Mouse (Mus musculus): ENCODE results near the gene Cyb561d2. TPM values are rescaled to one million over a fixed set of nuclear protein-coding genes. Genes with fewer than 3 reads are reported as not detected.
A peak's percentile ranks its signal among the peaks of the same experiment; 100 is the strongest.

Cyb561d2 gene
- total RNA-seq, 2 experiments from 2014 or later: 2.2 to 2.5 TPM

DNA sequence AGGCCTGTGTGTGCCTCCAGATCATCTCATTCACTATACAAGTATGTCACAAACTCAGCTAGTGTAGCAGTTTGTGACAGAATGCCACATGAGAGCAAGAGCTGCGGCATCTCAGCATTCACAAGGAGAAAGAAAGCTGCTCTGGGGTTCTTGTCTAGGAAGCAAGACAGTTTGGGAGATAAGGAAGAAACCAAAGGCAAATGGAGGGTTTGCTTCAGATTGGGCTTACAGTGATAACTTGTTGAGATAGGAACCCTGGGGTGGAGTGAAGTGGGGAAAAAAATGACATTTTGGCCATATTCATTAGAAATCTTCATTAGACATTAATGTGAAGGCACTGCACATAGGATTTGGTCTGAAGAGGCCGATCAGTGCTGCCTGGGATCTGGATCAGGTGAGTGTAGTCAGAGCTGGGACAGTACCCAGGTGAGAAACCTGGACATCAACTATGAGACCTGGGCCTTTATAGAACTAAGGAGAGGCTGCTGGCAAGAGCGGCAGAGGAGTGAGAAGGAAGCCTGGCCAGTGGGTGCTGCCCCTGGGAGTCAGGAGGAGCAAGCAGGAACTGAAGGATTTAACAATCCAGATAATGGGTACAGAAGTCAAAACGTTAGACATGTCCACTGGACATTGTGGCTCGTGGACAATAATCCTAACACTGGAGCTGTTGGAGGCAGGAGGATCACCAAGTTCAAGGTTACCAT is 10.8 kb upstream of the Cyb561d2 start:
- DNase-seq: no peak
- intact Hi-C loops (cut with DNase I; ENCODE audit: low total_unique reads): no loop called here

DNA sequence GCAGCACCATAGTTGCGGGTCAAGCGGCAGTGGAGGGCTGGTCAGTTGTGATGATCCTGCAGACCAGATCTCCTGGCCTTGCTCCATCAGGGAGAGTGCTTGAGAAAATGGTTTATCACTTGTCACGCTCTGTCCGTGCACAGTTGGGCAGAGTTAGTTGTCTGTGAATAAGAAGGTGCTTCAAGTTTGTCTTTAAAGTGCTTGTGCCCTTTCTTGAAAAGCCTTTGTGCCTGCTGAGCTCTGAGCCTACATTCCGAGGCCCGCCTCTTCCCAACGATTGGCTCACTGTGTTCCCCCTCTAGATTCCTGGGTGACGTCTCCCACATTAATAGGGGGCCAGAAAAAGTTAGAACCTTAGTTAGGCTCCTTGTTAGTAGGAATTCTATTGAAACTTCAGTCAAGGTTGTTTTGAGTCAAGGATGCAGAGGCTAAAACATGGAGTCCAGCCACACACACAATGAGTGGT is 9.9 kb upstream of the Cyb561d2 start:
- intact Hi-C loops (cut with DNase I; ENCODE audit: low total_unique reads): no loop called here
- DNase-seq: no peak

DNA sequence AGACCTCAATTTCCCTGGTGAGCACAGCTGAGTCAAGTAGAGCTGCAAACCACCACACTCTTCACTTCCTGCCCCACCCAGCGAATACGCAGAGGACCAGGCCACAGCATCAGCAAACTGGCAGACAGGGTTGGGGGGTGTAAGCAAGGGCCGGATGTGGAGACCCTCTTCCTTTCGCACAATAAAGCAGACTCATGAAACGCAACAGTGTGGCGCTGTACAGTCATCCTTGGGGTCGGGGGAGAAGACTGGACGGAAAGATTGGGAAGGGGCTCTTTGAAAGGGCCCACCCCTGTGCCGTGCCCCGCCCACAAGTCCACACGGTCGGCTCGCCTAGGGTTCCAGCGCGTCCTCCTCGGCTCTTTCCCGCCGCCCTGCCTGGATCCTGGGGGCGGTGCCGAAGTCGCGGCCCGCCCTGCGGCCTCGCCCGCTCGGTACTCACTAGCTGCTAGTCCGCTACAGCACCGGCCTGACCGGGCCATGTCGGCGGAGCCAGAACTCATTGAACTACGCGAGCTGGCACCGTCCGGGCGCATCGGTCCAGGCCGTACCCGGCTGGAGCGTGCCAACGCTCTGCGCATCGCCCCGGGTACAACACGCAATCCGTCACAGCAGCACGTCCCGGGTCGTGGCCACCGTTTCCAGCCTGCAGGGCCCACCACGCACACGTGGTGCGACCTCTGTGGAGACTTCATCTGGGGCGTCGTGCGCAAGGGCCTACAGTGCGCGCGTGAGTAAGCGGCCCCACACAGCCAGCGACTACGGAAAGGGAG is 9.3 kb upstream of the Cyb561d2 start, which contains the start of gene Rassf1:
Gene Rassf1 (plus strand): TSS at position 439 of the 773 bp plus-strand sequence.
- intact Hi-C loops (cut with DNase I; ENCODE audit: low total_unique reads): no loop called here
- DNase-seq: peak; percentile 78

DNA sequence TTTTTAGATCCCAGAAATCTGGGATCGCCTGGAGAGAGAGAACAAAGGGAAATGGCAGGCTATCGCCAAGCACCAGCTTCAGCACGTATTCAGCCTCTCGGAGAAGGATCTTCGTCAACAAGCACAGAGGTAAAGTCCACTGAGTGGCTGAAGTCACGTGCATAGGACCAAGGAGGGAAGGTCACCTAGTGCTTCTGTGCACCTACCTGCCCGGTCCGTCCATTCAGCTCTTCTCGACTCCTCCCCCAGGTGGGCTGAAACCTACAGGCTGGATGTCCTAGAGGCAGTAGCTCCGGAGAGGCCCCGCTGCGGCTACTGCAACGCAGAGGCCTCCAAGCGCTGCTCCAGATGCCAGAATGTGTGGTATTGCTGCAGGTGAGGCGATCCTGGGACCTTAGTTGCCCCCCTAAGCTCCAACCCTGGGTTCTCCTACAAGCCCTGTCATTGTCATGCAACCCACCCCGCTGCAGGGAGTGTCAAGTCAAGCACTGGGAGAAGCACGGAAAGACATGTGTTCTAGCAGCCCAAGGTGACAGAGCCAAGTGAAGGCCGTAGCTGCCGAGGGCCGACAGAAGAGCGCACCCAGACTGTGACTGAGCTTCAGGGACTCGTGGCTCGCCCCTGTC is 8.6 kb upstream of the Cyb561d2 start:
- no peak for DNase-seq
- intact Hi-C loops (cut with DNase I; ENCODE audit: low total_unique reads): no loop called here

DNA sequence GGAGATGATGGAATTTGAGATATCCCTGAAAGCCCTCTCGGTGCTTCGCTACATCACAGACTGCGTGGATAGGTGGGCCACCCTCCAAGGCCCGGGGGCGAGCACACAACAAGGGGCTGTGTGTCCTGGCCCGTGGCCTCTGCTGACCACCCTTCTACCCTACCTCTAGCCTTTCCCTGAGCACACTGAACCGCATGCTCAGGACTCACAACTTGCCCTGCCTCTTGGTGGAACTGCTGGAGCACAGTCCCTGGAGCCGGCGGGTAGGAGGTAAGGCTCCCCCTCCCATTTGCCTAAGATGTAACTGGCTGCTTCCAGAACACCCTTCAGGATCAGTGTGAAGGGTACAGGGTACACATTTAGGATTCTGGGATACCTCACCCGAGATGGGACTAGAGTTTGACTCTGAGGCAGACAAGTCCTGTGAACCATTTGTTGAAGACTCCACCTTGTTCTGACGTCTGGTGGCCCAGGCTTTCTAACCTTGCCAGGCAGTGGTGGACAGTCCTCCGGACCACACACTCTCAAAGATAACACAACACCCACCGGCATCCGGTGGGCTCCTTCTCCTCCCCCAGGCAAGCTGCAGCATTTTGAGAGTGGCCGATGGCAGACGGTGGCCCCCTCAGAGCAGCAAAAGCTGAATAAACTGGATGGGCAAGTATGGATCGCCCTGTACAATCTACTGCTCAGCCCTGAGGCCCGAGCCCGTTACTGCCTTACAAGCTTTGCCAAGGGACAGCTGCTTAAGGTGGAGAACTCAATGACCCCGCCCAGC is 7.5 kb upstream of the Cyb561d2 start:
- no peak for DNase-seq
- intact Hi-C loops (cut with DNase I; ENCODE audit: low total_unique reads): no loop called here

DNA sequence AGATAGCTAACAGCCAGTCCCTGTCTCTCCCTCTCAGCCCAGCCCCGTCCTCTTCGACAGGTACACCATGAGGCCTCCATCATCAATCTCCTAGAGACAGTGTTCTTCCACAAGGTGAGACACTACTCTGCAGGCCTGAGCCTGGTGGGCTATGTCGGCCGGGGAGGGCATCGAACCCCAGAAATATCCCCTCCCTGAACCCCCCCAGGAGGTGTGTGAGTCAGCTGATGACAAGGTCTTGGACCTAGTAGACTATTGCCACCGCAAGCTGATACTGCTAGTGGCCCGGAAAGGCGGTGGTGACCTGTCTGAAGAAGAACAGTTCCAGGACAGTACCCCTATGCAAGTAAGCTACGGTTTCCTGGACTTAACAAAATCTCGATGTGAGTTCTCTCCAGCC is 6.8 kb upstream of the Cyb561d2 start:
- DNase-seq: no peak
- intact Hi-C loops (cut with DNase I; ENCODE audit: low total_unique reads): no loop called here

DNA sequence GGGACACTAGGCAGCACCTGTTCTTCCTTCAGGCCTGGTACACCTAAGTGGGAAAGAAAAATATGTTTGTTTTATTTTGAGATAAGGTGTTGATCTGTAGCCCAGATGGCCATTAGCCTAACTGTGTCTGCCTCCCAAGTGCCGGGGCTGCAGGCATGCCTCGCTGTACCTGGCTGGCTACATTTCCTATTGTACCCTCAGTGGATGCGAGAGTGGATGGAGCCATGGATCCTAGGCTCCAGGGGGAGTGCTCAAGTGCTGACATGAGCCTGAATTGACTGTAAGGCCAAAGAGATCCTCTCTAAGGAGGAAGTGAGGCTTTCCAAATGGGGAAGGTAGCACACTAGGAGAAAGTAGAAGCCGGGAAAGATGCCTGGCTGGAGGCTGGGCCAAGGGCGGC is 6.0 kb upstream of the Cyb561d2 start:
- intact Hi-C loops (cut with DNase I; ENCODE audit: low total_unique reads): no loop called here
- no peak for DNase-seq

DNA sequence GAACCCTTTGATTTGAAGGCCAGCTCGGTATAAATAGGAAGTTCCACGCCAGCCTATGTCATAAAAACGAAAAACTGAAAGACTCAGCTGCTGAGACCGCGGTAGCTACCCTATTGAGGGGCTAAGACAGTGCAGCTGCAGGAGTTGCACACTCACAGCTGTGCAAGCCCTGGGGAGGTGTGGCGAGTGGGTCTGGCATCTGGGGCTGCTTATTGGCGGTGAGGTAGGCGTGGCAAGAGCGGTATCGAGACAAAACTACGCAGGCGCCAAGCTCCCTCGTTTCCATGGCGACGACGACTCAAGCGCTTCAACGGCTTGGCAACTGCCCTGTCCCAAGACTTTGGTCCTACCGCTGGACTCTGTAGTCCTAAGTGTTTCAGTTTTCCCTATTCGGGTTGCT is 5.0 kb upstream of the Cyb561d2 start, which contains the start of gene Zmynd10:
Gene Zmynd10 (plus strand): TSS at position 273 of the 400 bp plus-strand sequence.
- intact Hi-C loops (cut with DNase I; ENCODE audit: low total_unique reads): no loop called here
- DNase-seq: peak; percentile 89

DNA sequence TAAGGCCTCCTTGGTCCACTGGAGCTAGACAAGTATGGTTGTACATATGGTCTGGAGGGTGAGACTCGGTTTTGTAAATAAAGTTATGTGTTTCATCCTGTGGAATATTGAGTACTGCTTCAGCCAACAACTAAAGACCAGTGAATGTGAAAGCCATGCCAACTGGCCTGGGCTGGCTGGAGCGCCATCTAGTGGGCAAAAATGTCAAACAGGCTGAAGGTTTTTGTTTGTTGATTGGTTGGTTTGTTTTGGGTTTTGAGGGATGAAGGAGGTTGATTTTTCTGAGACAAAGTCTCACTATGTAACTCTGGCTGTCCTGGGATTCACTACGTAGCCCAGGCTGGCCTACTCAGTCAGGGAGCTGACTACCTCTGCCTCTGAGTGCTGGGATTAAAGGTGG is 3.6 kb upstream of the Cyb561d2 start:
- DNase-seq: peak; percentile 71
- intact Hi-C loops (cut with DNase I; ENCODE audit: low total_unique reads): no loop called here

DNA sequence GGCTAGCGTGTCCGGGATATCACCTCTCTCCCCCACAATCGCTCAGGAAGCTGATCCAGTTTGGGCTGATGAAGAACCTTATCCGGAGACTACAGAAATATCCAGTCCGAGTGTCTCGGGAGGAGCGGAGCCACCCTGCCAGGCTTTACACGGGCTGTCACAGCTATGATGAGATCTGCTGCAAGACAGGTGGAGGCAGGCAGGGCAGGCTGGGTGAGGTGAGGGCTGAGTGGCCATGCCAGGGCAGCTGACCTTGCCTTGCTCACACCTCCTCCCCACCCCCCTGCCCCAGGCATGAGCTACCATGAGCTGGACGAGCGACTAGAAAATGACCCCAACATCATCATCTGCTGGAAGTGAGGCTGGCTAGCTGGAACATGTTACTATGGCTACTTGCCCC is 3.2 kb upstream of the Cyb561d2 start:
- intact Hi-C loops (cut with DNase I; ENCODE audit: low total_unique reads): no loop called here
- no peak for DNase-seq

DNA sequence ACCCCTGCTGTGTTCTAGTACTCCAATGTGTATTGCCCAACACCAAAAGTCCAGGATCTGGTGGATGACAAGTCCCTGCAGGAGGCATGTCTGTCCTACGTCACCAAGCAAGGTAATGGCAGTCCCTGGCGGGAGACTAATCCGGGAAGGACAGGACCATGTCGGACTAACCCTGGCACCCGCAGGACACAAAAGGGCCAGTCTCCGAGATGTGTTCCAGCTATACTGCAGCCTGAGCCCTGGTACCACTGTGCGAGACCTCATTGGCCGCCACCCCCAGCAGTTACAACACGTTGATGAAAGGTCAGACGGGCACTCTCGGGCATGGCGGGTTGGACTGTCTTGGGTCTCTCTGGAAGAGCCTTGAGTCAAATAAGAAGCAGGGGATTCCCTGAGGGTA is 2.7 kb upstream of the Cyb561d2 start:
- DNase-seq: no peak
- intact Hi-C loops (cut with DNase I; ENCODE audit: low total_unique reads): no loop called here

DNA sequence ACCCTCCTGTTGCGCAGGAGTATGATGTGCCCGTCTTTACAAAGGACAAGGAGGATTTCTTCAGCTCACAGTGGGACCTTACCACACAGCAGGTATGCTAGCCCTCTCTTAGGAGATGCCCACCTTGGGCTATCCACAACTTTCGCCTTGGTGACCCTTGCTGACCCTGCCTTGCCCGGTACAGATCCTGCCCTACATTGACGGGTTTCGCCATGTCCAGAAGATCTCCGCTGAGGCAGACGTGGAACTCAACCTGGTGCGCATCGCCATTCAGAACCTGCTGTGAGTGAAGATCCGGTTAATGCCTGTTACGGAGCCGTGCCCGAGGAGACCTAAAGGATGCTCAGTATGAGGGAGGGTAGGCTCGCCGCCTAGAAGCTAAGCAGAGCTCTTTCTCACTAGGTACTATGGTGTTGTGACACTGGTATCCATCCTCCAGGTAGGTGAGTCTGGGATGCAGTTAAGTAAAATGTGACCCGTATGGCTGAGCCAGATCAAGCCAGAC is 2.3 kb upstream of the Cyb561d2 start:
- intact Hi-C loops (cut with DNase I; ENCODE audit: low total_unique reads): no loop called here
- no peak for DNase-seq

DNA sequence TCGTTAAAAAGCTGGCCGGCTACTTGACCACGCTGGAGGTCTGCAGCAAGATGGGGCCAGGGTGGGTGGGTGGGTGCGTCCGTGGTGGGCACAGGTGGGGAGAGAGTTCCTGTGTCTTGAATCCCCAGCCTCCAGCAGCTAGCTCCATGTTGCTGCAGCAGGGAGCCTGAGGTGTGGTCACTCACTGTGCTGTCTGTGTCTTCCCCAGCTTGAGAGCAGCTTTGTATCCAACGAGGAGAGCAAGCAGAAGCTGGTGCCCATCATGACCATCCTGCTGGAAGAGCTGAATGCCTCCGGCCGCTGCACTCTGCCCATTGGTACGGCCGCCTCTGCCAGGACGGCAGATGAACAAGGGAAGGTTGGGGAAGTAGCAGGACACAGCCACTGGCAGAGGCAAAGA is 1.3 kb upstream of the Cyb561d2 start:
- DNase-seq: no peak
- intact Hi-C loops (cut with DNase I; ENCODE audit: low total_unique reads): no loop called here

DNA sequence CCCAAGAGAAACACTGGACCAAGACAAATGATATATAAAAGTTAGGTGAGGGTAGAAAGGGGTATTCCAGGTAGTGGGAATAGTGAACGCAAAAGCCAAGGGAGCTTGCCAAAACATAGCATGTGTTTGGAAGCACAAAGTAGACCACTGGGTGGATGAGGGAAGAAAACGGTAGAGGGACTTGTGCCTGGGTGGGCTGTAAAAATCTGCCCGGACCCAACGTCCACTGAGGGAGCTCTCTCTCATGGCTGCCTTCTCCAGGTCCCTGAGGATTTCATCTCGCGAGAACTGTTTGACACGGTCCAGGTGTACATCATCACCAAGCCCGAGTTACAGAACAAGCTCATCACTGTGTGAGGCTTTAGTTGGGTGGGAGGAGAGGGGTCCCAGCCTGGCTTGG is 728 bp upstream of the Cyb561d2 start:
- intact Hi-C loops (cut with DNase I; ENCODE audit: low total_unique reads): no loop called here
- no peak for DNase-seq

DNA sequence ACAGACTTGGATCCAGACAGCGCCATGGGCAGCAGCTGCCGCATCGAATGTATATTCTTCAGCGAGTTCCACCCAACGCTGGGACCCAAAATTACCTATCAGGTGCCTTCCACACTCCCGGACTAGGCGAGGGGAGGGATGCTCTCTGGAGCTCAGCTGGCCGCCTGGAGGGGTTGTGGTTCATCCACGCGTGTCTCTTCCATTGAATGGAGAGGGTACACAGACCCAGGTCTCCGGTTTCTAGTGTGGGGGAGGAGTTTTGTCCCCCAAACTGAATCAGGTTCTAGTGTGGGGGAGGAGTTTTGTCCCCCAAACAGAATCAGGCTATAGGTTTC is 326 bp upstream of the Cyb561d2 start:
- intact Hi-C loops (cut with DNase I; ENCODE audit: low total_unique reads): no loop called here
- DNase-seq: no peak

DNA sequence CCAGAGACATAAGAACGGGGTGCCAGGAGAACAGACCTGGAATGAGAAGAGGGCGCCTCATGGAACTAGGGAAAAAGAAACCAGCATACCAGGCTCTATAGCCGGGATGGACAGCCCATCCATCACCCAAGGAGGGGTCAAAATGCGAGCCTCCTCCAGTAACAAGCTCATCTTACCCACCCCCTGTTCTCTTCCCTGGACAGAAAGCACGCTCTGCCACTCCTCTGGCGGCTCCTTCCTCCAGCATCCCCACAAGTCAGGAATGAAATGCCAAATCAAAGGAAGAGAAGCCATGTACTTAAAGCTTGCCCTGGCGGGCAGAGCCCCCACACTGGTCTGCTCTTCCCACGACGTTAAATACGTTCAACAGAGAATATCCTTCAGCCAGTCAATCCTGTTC is 988 bp downstream of the Cyb561d2 start:
- no peak for DNase-seq
- intact Hi-C loops (cut with DNase I; ENCODE audit: low total_unique reads): no loop called here

DNA sequence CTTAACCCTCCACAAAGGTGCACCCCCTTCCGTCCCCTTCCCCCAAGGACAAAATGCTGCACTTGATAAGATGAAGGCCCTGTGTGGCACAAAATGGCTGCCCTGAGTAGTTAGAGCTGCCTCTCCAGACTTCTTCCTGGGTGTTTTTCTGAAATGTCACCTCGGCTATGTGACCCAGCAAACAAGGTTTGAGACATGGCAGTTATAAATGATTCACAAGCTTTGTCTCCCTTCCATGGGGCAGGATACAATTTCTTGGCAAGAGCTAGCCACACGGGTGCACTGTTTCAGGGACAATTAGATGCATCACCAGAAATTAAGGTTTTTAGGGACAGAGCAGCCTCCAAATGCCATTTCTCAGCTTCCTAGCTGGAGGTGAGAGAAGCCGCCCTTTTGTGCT is 1.6 kb downstream of the Cyb561d2 start:
- intact Hi-C loops (cut with DNase I; ENCODE audit: low total_unique reads): no loop called here
- DNase-seq: no peak

DNA sequence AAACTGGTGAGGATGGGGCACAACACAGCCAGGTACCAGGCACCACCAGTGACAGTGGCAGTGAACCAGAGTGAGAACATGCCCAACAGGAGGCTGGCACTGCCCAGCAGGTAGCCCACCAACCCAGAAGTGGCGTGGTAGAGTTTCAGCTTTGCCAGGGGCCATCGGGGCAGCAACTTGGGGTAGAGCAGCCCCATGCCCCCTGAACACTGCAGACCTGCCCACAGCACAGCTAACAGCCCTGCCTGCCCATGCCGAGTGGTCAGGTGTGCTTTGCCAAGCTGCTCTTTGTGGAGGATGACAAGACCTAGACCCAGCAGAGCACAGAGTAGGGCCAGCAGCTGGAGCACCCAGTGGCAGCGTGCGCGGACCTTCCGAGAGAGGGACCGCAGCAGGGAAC is 2.1 kb downstream of the Cyb561d2 start:
- intact Hi-C loops (cut with DNase I; ENCODE audit: low total_unique reads): no loop called here
- DNase-seq: no peak

DNA sequence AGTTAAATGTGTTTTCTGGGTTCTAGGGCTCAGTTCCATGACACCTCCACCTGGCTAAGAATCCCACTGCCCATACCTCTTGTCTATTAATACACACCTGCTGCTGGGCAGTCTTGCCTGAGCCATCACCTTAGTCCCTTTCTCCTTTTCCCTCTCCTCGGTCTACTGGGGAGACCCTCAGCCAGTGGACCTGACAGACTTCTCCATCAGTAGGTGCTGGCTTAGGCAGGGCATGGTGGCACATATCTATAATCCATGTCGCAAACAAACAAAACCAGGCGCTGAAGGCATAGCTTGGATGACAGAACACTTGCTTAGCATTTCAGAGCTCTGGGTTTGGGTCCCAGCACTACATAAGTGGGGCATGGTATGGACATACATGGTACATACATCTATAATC is 3.3 kb downstream of the Cyb561d2 start:
- no peak for DNase-seq
- intact Hi-C loops (cut with DNase I; ENCODE audit: low total_unique reads): no loop called here

DNA sequence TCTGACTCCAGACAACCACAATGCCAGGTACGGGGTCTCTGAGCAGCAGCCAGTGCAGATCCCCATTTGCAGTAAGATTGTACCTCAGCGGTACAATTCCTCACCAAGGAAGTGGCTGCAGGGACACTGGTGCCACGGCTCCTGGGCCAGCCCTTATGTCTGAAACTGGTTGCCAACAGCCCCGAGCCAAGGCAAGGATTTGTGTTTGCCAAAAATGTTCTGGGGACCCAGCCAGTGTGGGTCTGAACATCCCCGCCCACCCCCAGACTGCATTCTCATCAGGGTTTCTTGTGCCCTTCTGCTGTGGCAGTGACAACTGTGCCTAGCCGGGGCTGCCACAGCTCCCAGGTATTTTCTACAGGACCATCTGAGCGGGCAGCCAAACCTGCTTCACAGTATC is 3.8 kb downstream of the Cyb561d2 start:
- no peak for DNase-seq
- intact Hi-C loops (cut with DNase I; ENCODE audit: low total_unique reads): no loop called here

Data from gastrocnemius, postnatal 14 days (tissue).